Mouse (Mus musculus) layer of hippocampus, adult 2 months (tissue): ENCODE results near the gene Etl4. TPM values are rescaled to one million over a fixed set of nuclear protein-coding genes. Genes with fewer than 3 reads are reported as not detected.

Experiments used
- DNase-seq, 2 experiments: peaks; one replicate each; pipeline ENCODE4 v3.0.0; 2022; ENCODE audit warnings: low spot score in 2 of 2
- H3K27ac ChIP-seq: fragments of 200-600 bp; 2 replicates; pipeline ENCODE4 v1.8.1; 2022
- H3K4me3 ChIP-seq: fragments of 200-600 bp; 2 replicates; pipeline ENCODE4 v1.8.1; 2022; ENCODE audit warnings: mild to moderate bottlenecking
- CTCF ChIP-seq: fragments of 200-600 bp; conservative IDR thresholded peaks from 2 replicates; pipeline ENCODE4 v1.8.1; 2022; ENCODE audit warnings: antibody characterized with exemption, mild to moderate bottlenecking, moderate library complexity
- total RNA-seq, 2 experiments: library from RNA; stranded (reverse); gene quantifications; 2 replicates each; pipeline ENCODE4 v1.2.3; 2021

Gene Etl4
- total RNA-seq, 2 experiments from 2014 or later = 68.4 to 75.9 TPM

DNA sequence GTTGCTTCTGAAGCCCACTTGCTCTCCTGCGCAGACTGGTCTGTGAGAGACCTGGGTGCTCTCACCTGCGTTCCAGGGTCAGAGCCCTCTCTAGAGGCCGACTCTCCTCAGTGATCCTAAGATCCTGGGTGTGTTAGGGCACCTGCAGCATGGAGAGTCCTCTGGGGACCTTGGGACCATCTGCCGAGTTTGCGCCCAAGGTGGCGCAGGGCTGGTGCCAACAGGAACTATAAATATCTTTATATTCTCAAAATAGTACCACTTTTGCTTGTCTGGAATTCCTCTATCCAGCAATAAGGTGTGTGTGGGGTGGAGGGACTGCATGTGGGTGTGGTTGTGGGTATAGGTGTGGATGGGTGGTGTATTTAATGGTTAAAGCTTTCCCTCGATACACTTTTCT is 293.4 kb downstream of the Etl4 start:
- TF ChIP-seq CTCF = no peak
- H3K27ac ChIP-seq = no peak overlapping the region
- H3K4me3 ChIP-seq = no peak overlapping the region
- no peak for DNase-seq

DNA sequence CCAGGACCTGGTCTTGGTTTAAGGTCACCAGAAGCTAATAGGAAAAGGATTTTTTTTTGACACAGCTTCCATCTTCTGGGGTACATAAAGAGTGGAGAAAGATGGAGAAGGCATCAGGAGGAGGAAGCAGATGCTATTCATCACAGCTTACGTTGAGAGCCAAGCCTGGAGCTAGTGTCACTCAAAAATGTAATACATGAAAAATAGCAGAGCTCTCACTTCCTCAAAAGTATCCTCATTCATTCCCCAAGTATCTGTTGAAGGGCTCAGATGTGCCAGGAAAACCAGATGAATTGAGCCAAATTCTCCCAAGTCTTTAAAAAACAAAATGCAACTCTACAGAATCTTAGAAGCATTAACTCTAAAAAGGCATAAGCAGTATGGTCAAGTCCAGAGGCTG is 297.1 kb downstream of the Etl4 start:
- H3K4me3 ChIP-seq = no peak overlapping the region
- no peak for TF ChIP-seq CTCF
- DNase-seq = peak in 1 of 2 experiments; percentile 10
- H3K27ac ChIP-seq = no peak overlapping the region

DNA sequence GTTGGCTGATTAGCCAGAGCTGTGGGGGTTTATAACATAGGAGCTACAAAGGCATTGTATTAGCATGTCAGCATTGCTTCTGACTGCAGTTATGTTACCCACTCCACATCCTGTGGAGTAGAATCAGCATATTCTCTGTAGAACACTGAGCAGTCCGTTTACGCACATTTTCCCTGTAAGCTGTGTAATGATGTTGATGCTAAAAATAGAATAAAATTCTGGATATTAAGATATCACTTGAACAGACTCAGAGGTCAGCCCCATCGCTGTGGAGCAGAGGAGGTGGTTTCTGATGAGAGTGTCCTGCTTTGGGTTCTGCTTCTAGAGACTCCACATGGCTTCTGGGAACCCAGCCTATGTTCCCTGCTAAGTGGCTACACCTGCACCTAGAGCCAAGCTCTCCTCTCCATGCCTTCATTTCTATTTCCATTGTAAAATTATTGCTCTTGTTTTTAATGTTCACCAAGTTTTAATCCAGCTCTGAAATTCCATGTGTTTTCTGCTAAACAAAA is 299.2 kb downstream of the Etl4 start:
- TF ChIP-seq CTCF = no peak

DNA sequence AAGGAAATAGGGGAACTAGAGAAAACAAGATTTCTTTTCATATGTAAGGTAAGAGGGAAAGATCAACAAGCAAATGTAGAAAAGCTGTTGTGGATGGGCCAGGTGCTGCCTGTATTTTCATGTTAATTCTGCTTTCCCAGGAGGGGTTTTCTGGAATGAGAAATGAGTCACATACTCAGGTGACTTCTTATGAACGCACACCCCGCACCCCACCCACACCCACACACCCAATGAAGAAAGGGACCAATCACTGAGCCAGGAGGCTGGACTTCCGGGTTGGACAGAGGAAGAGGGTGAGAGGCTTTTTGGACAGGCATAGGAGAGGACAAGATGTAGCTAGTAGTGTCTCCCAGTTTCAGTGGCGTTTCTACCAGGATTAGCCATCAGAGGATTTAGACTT is 299.8 kb downstream of the Etl4 start:
- Histone ChIP-seq H3K4me3 (no peak overlapping the region), H3K27ac (no peak overlapping the region)
- TF ChIP-seq CTCF = no peak
- no peak for DNase-seq

More for the DNA sequence above, 299.2 kb downstream of the Etl4 start:
- no peak for DNase-seq
- no peak overlapping the region for H3K27ac ChIP-seq
- no peak overlapping the region for H3K4me3 ChIP-seq

DNA sequence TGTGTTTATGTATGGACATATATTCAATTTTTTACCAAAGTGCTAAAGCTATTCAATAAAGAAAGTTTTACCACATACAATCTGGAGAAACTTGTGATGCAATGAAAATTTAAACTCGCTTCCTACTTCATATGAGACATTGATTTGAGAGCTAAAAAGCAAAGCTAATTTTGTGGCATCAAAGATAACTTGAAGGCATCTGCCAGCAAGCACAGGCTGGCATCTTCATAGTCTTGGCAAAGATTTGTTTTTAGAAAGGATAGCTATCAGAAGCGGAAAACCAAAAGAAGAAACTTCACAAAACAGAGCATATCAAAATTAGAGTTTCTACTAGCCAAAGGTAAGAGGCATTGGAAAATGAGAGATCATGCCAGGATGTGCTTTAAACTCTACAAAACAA is 306.7 kb downstream of the Etl4 start:
- H3K27ac ChIP-seq = no peak overlapping the region
- peak in 1 of 2 experiments; percentile 17 for DNase-seq
- no peak for TF ChIP-seq CTCF
- H3K4me3 ChIP-seq = no peak overlapping the region

DNA sequence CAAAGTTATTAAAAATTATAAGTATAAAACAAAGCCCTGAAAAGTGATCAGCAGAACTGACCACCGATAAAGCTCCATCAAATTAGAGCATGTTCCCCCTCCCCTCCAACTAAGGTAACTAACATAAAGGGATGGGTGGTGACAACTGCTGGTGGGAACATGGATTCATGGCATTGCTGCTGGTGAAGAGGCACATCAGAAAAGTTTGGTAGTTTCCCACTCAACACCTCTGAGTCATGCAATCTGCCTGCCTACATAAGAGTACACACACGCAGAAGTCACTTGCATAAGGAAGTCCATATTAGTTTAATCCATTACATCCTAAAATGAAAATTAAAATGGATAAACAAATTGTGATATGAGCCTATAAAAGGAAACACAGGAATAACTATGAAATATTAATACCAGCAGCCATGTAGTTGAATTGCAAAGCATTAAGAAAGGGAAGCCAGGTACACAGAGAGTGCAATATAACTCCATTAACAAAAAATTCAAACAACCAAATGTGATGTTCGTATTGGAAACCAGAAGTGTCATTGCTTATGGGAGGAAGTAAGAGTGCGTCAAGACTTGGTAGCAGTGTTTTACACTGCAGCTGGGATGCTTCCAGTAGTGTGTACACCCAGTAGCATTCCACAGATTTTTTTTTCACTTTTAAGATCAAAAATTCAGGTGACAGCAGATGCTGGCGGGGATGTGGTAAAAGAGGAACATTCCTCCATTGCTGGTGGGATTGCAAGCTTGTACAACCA is 307.3 kb downstream of the Etl4 start:
- H3K27ac ChIP-seq = no peak overlapping the region
- DNase-seq = peak in 1 of 2 experiments; percentile 23
- H3K4me3 ChIP-seq = no peak overlapping the region
- no peak for TF ChIP-seq CTCF

DNA sequence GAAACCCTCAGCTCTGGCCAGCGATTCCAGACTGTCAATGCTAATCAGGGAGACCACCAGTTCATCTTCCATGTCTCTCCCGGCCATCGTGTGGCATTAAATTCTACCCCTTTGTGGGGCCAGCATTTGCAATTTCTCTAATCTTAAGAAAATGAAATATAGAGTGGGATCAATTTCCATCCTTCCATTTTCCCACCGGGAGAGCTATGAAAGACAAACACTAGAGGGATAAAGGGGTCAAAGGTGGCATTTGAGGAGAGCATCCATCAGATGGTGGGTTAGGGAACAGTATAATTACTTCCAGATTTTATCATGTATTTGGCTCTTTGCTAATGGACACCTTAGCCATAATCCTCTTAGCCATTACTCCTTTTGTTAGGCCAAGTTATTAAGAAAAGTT is 321.8 kb downstream of the Etl4 start:
- no peak for DNase-seq
- no peak overlapping the region for H3K27ac ChIP-seq
- H3K4me3 ChIP-seq = no peak overlapping the region
- no peak for TF ChIP-seq CTCF

DNA sequence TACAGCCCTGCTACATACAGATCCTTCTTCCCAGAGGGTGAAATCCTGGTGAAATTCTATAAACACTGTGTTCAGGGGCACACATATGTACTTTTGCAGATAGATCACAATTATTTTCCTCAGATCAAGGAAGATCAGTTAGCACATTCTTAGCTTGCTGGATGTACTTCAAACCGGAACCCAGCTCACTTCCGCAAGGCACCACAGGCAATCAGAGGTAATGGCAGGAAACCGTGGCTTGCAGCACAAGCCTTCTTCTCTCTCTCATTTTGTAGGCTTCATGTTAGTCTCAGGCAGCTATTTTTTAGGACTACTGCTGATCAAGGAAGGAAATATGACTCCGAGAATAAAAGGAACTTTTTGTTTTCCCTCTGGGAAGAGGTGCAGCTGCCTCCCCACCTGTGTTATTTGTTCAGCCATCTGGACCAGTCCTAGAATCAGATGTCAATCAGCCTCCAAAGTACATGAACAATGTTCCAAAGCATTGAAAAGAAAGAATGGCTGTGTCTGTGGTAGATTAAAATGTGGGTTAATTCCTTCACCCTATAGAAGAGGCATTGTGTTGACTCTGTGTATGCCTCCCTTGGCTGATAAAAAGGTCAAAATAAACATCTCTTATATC is 338.6 kb downstream of the Etl4 start:
- TF ChIP-seq CTCF = no peak
- DNase-seq = peak; percentile 57 to 63
- Histone ChIP-seq H3K27ac (peak overlapping the region; percentile 56), H3K4me3 (no peak overlapping the region)

DNA sequence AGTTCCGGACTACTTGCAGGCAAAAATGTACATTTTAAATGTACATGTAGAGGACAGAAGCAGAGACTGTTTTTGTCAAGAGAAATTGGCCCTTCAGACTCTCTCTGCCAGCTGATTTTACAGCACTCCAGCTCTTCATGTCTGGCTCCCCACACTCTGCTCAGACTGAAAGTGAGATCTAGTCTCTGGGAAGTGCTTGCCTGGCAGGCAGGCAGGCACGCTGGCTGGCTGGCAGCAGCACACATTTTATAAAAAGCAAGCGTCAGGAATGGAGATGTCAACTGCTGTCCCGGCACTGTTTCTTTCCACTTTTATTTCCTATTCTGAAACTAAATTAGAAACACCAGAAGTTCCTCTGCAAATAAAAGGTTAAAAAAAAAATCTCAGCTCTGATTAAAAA is 339.8 kb downstream of the Etl4 start:
- Histone ChIP-seq H3K4me3 (no peak overlapping the region), H3K27ac (peak overlapping the region; percentile 56)
- DNase-seq = peak; percentile 48 to 60
- no peak for TF ChIP-seq CTCF

DNA sequence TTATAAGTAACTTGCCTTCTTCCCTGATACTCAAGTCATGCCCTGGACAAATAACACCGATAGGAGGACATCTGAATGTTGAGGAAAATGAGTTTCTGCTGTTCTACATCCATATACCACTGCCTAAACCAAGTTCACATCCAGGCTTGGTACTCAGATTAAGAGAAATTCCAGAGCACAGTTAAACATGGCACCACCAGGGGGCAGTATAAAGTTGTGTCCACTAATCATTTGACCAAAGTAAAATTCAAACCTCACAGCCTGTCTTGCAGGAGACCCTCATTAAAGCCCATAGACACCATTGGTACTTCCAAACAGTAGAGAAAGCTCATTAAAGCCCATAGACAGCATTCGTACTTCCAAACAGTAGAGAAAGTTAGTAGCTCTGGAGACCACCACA is 366.5 kb downstream of the Etl4 start:
- Histone ChIP-seq H3K4me3 (no peak overlapping the region), H3K27ac (no peak overlapping the region)
- peak; percentile 83 for TF ChIP-seq CTCF
- DNase-seq = peak; percentile 8 to 55

DNA sequence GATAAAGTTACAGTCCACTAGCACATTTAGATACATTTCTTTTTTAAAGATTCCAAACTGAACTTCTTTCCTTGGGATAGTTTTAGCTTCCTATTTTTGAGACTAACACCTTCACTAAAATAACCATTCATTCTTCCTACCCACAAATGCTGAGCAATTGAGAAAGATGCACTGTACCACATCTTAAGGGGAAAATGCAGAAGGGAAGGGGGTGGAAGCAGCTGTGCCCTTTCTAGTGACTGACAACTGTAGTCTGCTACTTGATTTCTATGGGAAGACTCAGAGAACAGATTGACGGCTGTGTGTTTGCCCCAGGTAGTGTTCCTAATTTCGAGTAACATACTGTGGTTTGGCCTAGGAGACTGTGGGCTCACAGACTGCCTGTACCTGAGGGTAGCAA is 372.3 kb downstream of the Etl4 start:
- peak; percentile 28 to 47 for DNase-seq
- Histone ChIP-seq H3K27ac (no peak overlapping the region), H3K4me3 (no peak overlapping the region)
- no peak for TF ChIP-seq CTCF

DNA sequence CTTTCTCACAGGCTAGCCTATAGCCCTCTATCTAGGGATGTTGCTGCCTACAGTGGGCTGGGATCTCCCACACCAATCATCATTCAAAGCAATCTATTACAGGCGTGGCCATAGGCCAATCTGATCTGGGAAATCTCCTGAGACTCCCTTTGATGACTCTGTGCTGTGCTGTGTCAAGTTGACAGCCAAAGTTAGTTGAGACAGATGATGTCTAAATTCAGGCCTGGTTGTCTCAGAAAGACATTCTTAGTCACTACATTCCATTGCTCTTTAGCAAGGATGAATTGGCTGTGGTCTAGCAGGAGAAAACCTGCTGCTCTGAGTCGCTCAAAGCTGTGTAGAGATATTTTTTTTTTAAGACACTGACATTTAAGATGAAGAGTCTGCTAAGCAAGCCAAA is 374.8 kb downstream of the Etl4 start:
- no peak for TF ChIP-seq CTCF
- no peak overlapping the region for H3K27ac ChIP-seq
- DNase-seq = no peak
- H3K4me3 ChIP-seq = no peak overlapping the region

DNA sequence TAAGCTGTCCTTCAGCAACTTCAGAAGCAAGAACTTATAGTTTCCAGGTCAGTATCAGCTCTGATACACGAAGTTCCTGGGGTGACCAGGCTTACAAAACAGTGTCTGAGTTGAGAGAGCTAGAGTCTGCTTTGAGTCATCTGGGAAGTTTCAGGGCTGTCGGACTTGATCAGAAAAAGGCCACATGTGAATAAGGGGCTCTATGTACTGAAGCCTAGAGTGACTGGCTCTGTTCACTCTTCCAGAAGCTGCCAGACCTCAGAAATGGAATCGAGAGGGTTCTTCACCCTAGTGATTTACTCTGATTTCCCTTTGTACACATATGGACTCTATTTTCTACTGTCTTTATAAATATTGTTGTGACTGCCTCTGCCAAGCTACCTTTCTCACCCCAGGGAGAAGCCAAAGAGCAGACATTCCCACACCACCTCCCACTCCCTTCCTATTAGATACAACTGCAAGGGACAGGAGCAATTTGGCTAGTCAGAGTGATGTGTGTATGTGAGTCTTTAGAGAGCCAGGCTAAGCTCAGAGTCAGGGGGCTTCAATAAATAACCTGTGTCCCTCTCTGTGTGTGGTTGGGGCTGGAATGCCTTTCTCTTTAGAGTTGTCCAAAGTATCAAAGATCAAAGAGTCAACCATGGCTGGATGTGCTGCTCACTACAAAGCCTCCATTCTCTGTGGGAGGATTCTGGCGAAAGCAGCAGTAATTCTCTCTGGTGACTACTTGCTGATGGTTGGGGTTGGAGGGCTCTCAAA is 381.6 kb downstream of the Etl4 start:
- Histone ChIP-seq H3K27ac (no peak overlapping the region), H3K4me3 (no peak overlapping the region)
- no peak for TF ChIP-seq CTCF
- DNase-seq = no peak
